Mouse (Mus musculus): ENCODE measurements at regions not wholly inside any gene's neighbourhood (a gene's known extent, or its start where the extent isn't known, plus 50 kb on each side); places are given as distances from the start of the nearest gene placed in this dataset.

DNA sequence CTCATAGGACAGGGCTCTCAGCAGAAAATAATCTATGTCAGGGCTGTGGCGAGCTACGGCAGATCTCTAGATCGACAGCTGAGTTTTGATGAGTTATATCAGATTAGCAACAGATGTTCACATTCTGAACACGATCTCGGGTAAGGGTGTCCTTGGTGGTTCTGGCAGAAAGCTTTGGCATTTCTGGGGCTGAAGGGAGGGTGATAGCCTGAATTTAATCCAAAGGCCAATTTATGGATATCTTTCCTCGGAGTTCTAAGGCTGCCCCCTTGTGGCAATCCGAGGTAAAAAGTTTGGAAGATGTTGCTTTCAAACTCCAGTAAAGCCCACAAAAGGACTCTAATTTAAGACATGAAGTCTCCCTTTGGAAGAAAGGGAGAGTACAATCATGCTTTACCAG, 101.3 kb upstream of the Luzp2 start:
- H3K4me3 ChIP-seq (replicated peaks; ENCODE audit: insufficient read depth, low read depth, low read length) = no peak overlapping the region
- 11% methylated on average over 7 of the region's 7 CpGs for WGBS
- no peak for TF ChIP-seq POLR2A (IDR thresholded peaks at IDR 0.05; ENCODE audit: borderline replicate concordance, insufficient read depth, low read length)
- TF ChIP-seq CTCF (IDR thresholded peaks at IDR 0.05; ENCODE audit: borderline replicate concordance, insufficient read depth, low read depth, low read length) = no peak

DNA sequence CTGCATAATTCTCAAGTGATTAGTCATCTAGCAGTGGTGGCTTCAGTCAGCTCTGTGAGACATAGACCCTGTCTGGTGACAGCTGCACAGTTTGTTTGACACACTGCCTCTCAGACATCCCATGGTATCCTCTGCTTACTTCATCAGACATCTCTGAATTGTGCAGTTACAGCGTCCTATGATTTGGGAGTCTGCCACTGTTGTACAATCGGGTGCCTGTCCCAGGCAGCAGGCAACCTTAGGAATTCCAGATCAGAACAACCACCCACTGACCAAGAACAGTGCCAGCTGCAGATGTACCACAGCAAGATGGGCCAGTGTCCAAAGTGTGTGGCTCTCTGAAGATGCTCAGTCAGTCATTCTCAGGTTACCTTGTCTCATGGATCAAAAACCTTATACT, 100.4 kb upstream of the Luzp2 start:
- 28% methylated on average over 2 of the region's 2 CpGs for WGBS
- TF ChIP-seq POLR2A (IDR thresholded peaks at IDR 0.05; ENCODE audit: borderline replicate concordance, insufficient read depth, low read length) = no peak
- no peak for TF ChIP-seq CTCF (IDR thresholded peaks at IDR 0.05; ENCODE audit: borderline replicate concordance, insufficient read depth, low read depth, low read length)

More for the DNA sequence above, 101.3 kb upstream of the Luzp2 start:
- Histone ChIP-seq H3K27ac (ENCODE audit: insufficient read depth, low read length) (no peak overlapping the region), H3K27me3 (ENCODE audit: control insufficient read depth, insufficient read depth, low read length) (no peaks in the 10 kb centered on the region), H3K4me1 (ENCODE audit: control insufficient read depth, insufficient read depth, low read length) (no peaks in the 10 kb centered on the region)
- peak; percentile 12 to 31 for DNase-seq

DNA sequence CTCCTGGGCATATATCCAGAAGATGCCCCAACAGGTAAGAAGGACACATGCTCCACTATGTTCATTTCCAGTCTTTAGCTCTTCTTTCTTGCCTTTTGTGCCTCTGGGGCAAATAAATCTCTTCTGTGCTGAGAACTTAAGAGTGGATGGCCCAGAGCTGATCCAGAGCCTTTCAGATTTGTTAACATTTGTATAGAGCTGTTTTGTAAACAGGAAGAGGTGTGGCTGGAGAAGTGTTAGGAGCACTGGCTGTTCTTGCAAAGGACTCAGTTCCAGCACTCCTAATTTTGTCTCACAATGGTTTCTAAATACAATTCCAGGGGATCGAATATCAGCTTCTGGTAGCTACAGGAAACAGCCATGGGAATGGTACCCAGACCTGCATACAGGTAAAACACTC, 68.0 kb upstream of the Luzp2 start:
- 93% methylated on average over 1 of the region's 1 CpGs for WGBS
- Histone ChIP-seq H3K27ac (ENCODE audit: insufficient read depth, low read length) (no peak overlapping the region), H3K4me1 (ENCODE audit: control insufficient read depth, insufficient read depth, low read length) (no peaks in the 10 kb centered on the region), H3K4me3 (replicated peaks; ENCODE audit: insufficient read depth, low read depth, low read length) (no peak overlapping the region), H3K27me3 (ENCODE audit: control insufficient read depth, insufficient read depth, low read length) (no peaks in the 10 kb centered on the region)
- no peak for TF ChIP-seq POLR2A (IDR thresholded peaks at IDR 0.05; ENCODE audit: borderline replicate concordance, insufficient read depth, low read length)
- no peak for DNase-seq

More for the DNA sequence above, 100.4 kb upstream of the Luzp2 start:
- no peaks in the 10 kb centered on the region for H3K27me3 ChIP-seq (ENCODE audit: control insufficient read depth, insufficient read depth, low read length)
- H3K27ac ChIP-seq (ENCODE audit: insufficient read depth, low read length) = no peak overlapping the region
- H3K4me3 ChIP-seq (replicated peaks; ENCODE audit: insufficient read depth, low read depth, low read length) = no peak overlapping the region
- H3K4me1 ChIP-seq (ENCODE audit: control insufficient read depth, insufficient read depth, low read length) = no peaks in the 10 kb centered on the region
- DNase-seq = peak in 1 of 2 experiments; percentile 1

DNA sequence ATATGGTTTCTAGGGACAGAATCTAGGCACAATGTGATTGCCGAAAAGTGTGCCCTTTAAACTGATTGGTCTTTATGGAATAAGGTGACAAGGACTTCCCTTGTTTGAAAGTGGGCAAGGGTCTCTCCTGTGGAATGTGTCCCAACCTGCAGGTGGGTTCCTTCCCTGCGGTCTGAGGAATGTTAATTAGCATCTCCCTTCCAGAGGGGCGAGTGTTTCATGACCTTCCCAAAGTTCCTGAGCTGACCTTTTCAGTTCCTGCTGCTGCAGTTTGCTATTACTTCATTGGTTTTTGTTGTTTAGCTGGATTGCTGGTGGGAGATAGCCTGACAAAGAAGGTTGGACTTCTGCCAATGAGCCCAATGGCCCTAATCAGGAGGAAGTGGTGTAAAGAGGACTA, 66.6 kb upstream of the Luzp2 start:
- no peak overlapping the region for H3K27ac ChIP-seq (ENCODE audit: insufficient read depth, low read length)
- H3K27me3 ChIP-seq (ENCODE audit: control insufficient read depth, insufficient read depth, low read length) = no peaks in the 10 kb centered on the region
- no peak for DNase-seq
- no peaks in the 10 kb centered on the region for H3K4me1 ChIP-seq (ENCODE audit: control insufficient read depth, insufficient read depth, low read length)
- no peak for TF ChIP-seq POLR2A (IDR thresholded peaks at IDR 0.05; ENCODE audit: borderline replicate concordance, insufficient read depth, low read length)
- no peak for TF ChIP-seq CTCF (IDR thresholded peaks at IDR 0.05; ENCODE audit: borderline replicate concordance, insufficient read depth, low read depth, low read length)
- WGBS = 45% methylated on average over 3 of the region's 3 CpGs
- no peak overlapping the region for H3K4me3 ChIP-seq (replicated peaks; ENCODE audit: insufficient read depth, low read depth, low read length)

DNA sequence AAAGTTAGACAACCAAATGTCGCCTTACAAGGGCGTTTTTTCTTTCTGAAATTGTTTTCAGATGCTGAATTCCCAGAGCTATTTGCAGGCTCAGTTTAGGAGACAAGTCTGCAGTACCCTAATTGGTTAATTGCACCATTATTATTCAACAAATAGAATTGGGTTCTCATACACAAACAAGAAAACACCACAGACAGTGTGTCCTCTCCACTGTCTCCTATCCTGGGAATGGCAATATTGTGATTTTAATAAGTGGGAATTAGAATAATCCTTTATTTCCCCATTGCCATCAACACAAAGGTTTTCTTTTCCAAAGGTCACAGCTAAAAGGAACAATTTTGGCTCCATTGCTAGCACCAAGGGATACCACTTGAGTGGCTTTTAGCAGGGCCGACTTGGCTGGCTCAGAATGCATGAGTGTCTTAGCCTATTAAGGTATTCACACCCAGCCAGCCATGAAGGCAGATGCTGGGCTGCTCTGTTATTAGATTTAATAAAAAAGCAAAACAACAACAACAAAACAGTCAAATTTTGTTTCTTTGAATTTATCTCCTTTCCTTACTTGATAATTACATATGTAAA, 53.3 kb upstream of the Luzp2 start:
- DNase-seq = peak in 1 of 2 experiments; percentile 26
- TF ChIP-seq POLR2A (IDR thresholded peaks at IDR 0.05; ENCODE audit: borderline replicate concordance, insufficient read depth, low read length) (no peak), CTCF (IDR thresholded peaks at IDR 0.05; ENCODE audit: borderline replicate concordance, insufficient read depth, low read depth, low read length) (no peak)
- 13% methylated on average over 3 of the region's 3 CpGs for WGBS
- Histone ChIP-seq H3K27ac (ENCODE audit: insufficient read depth, low read length) (no peak overlapping the region), H3K4me3 (replicated peaks; ENCODE audit: insufficient read depth, low read depth, low read length) (no peak overlapping the region), H3K4me1 (ENCODE audit: control insufficient read depth, insufficient read depth, low read length) (no peaks in the 10 kb centered on the region), H3K27me3 (ENCODE audit: control insufficient read depth, insufficient read depth, low read length) (no peaks in the 10 kb centered on the region; the same call in 1 of the 2 replicates)

DNA sequence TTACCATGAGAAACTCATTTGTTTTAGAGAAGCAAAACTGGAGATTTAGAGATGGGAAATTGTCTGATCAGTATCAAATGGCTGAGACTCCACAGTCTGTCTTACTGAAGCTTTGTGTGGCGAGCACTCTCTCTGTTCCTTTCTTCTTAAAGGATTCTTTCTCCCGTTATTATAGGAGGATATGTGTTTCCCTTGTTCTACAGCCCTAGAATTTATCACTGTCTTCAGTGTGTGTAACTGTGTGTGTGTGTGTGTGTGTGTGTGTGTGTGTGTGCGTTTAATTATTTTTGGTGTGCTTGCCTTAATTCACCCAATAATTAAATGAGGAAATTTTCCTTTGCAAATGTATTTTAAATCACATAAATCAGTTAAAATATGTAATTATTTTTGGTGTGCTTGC, 52.7 kb upstream of the Luzp2 start:
- Histone ChIP-seq H3K4me1 (ENCODE audit: control insufficient read depth, insufficient read depth, low read length) (no peaks in the 10 kb centered on the region), H3K27me3 (ENCODE audit: control insufficient read depth, insufficient read depth, low read length) (no peaks in the 10 kb centered on the region; the same call in 1 of the 2 replicates), H3K27ac (ENCODE audit: insufficient read depth, low read length) (no peak overlapping the region), H3K4me3 (replicated peaks; ENCODE audit: insufficient read depth, low read depth, low read length) (no peak overlapping the region)
- TF ChIP-seq POLR2A (IDR thresholded peaks at IDR 0.05; ENCODE audit: borderline replicate concordance, insufficient read depth, low read length) = no peak
- no peak for TF ChIP-seq CTCF (IDR thresholded peaks at IDR 0.05; ENCODE audit: borderline replicate concordance, insufficient read depth, low read depth, low read length)
- WGBS = 40% methylated on average over 3 of the region's 3 CpGs
- no peak for DNase-seq

DNA sequence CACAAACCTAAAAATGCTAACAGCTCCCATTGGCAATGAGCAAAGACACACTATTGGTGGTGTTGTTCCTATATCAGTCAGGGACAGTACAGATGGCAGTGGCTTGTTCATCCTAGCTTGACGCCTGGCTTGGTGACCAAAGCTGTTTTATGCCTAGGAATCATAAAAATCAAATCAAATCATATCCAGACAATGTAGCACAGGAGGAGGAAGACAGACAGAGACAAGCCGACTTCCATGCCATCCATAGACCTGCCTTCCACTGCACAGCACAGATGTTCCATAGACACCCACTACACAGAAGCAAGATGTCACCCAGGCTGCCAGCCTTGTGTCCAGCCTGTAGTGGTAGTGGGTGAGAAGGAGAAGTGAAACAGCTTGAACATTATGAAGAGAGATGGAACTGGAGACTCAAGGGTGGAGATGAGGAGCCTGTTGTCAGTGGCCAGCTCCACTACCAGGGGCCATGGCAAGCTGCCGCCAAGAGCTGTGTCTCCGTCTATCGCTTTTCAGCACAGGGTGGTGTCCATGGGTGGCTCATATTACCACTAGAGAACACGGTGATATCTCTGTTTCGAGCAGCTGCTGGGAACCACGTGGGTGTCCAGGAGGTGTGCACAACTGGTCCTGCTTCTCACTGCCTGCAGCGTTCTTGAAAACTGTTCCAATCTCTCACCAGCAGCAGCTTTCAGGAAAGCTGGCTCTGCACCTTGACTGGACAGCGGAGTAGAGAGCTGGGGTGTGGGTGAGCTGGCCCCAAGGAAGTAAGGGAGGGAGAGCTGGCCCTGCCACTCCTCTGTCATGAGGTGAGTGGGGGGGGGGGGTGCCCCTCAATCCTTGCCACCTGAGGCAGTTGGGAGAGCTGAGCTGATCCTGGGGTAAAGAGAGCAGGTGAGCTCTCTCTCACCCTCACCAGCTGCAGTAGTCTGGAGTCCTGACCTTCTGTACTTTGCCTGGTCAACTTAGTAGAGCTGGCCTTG, 51.5 kb upstream of the Luzp2 start:
- 16% methylated on average over 10 of the region's 10 CpGs for WGBS
- H3K4me3 ChIP-seq (replicated peaks; ENCODE audit: insufficient read depth, low read depth, low read length) = no peak overlapping the region
- no peak for TF ChIP-seq CTCF (IDR thresholded peaks at IDR 0.05; ENCODE audit: borderline replicate concordance, insufficient read depth, low read depth, low read length)
- no peak for TF ChIP-seq POLR2A (IDR thresholded peaks at IDR 0.05; ENCODE audit: borderline replicate concordance, insufficient read depth, low read length)

More for the DNA sequence above, 51.5 kb upstream of the Luzp2 start:
- no peaks in the 10 kb centered on the region; the same call in 1 of the 2 replicates for H3K27me3 ChIP-seq (ENCODE audit: control insufficient read depth, insufficient read depth, low read length)
- no peak overlapping the region for H3K27ac ChIP-seq (ENCODE audit: insufficient read depth, low read length)
- no peaks in the 10 kb centered on the region for H3K4me1 ChIP-seq (ENCODE audit: control insufficient read depth, insufficient read depth, low read length)
- no peak for DNase-seq
